ENCODE assay signal across 25 mouse cellular contexts in the genomic region with DNA sequence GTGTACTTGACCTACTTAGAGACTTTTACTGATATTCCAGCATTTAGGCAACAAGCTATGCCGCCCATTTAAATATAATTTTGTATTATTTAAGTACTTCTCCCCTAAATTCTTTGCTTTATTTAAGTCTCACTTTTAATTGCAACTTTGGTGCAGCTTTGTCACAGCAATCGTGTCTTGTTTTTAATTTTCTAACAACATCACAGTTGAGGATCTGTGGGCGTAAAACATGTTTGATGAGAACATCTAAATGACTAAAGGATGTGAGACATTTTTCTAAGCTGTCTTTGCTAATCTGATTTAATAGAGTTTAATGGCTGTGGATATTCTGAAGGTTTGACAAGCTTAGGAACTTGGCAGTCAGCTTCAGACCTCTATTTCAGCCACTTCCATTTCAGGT.
DNase-seq lines count a peak whose midpoint lies in the region; ATAC-seq and TF ChIP-seq lines count a peak whose summit lies in the region.
"Had no signal": no experiment of that assay in that cellular context is flagged by ENCODE, and none has a peak within 500 bp of the region (broad histone marks: within the 10 kb centered on the region; RNA-seq: fewer than 3 reads in every experiment).

No protein-coding gene starts in this region.

- H3K9ac ChIP-seq in kidney, postnatal 0 days (ENCODE audit: low read depth, low read length) = no peak overlapping the region
- H3K9ac ChIP-seq in hindbrain, postnatal 0 days (replicated peaks; ENCODE audit: low read length) = no peak overlapping the region
- H3K9ac ChIP-seq: embryonic facial prominence, embryonic 15.5 days; heart, embryonic 12.5 days; hindbrain, embryonic 14.5 days had no signal

- TF ChIP-seq CTCF in kidney, postnatal 0 days (IDR thresholded peaks at IDR 0.05; ENCODE audit: low read depth) = no peak
- TF ChIP-seq CTCF in left cerebral cortex, adult 2 months (IDR thresholded peaks at IDR 0.05) = no peak
- no peak for TF ChIP-seq CTCF in hindbrain, postnatal 0 days (IDR thresholded peaks at IDR 0.05; ENCODE audit: low read depth)

- 52% methylated on average over 3 of the region's 3 CpGs for WGBS in kidney, postnatal 0 days
- WGBS in hindbrain, postnatal 0 days = 85% methylated on average over 3 of the region's 3 CpGs

- H3K4me3 ChIP-seq in kidney, postnatal 0 days (replicated peaks; ENCODE audit: low read depth, low read length) = no peak overlapping the region
- no peak overlapping the region for H3K4me3 ChIP-seq in left cerebral cortex, adult 2 months
- no peak overlapping the region for H3K4me3 ChIP-seq in hindbrain, postnatal 0 days (ENCODE audit: low read length)
- H3K4me3 ChIP-seq: embryonic facial prominence, embryonic 15.5 days; erythroblast, embryonic 14.5 days; forebrain, embryonic 10.5 days; gastrocnemius, adult 2 months; heart, embryonic 12.5 days; hindbrain, embryonic 10.5 days had no signal

- H3K4me1 ChIP-seq in kidney, postnatal 0 days (replicated peaks; ENCODE audit: insufficient read depth, low read length) = no peaks in the 10 kb centered on the region
- H3K4me1 ChIP-seq in hindbrain, postnatal 0 days (ENCODE audit: insufficient read depth, low read length) = no peaks in the 10 kb centered on the region
- H3K4me1 ChIP-seq: embryonic facial prominence, embryonic 15.5 days; forebrain, embryonic 10.5 days; heart, embryonic 12.5 days; hindbrain, embryonic 10.5 days had no signal

- H3K4me2 ChIP-seq in kidney, postnatal 0 days (ENCODE audit: low read length) = no peak overlapping the region
- no peak overlapping the region for H3K4me2 ChIP-seq in hindbrain, postnatal 0 days (ENCODE audit: low read depth, low read length)
- H3K4me2 ChIP-seq: embryonic facial prominence, embryonic 15.5 days; heart, embryonic 12.5 days; hindbrain, embryonic 14.5 days had no signal

- no peaks in the 10 kb centered on the region for H3K27me3 ChIP-seq in kidney, postnatal 0 days (ENCODE audit: insufficient read depth, low read length)
- no peaks in the 10 kb centered on the region for H3K27me3 ChIP-seq in hindbrain, postnatal 0 days (ENCODE audit: insufficient read depth, low read length)
- H3K27me3 ChIP-seq: embryonic facial prominence, embryonic 15.5 days; heart, embryonic 12.5 days had no signal

- no peaks in the 10 kb centered on the region for H3K36me3 ChIP-seq in kidney, postnatal 0 days (ENCODE audit: insufficient read depth, low read length)
- H3K36me3 ChIP-seq in hindbrain, postnatal 0 days (ENCODE audit: insufficient read depth, low read length) = no peaks in the 10 kb centered on the region
- H3K36me3 ChIP-seq: embryonic facial prominence, embryonic 15.5 days; forebrain, embryonic 10.5 days; G1E; heart, embryonic 12.5 days; hindbrain, embryonic 10.5 days had no signal

- DNase-seq in frontal cortex, postnatal 25 days (ENCODE audit: low spot score in 2 of 2) = no peak
- peak; percentile 66 for DNase-seq in kidney, postnatal 0 days (ENCODE audit: low spot score)
- DNase-seq in kidney, postnatal 25 days = no peak
- DNase-seq in left cerebral cortex, adult 2 months (ENCODE audit: extremely low spot score in 1 of 2, low spot score in 2 of 2) = no peak
- no peak for DNase-seq in left cerebral cortex, postnatal 36 days (ENCODE audit: low spot score in 2 of 2)
- no peak for DNase-seq in hindbrain, postnatal 0 days (ENCODE audit: low spot score)
- DNase-seq: adrenal gland, adult 8-10 months; adrenal gland, postnatal 36 days; B cell, adult 2 months; cerebellum, adult 11 months; cerebellum, adult 8-10 months; cerebellum, postnatal 14 days; embryo, embryonic 11 days; gastrocnemius, adult 2 months; gastrocnemius, postnatal 25 days had no signal

- no peak overlapping the region for H3K27ac ChIP-seq in kidney, postnatal 0 days
- peak overlapping the region; percentile 37; the same call in 1 of the 2 replicates for H3K27ac ChIP-seq in left cerebral cortex, adult 2 months
- no peak overlapping the region for H3K27ac ChIP-seq in hindbrain, postnatal 0 days
- H3K27ac ChIP-seq: embryonic facial prominence, embryonic 15.5 days; forebrain, embryonic 10.5 days; gastrocnemius, adult 2 months; hindbrain, embryonic 10.5 days; hindbrain, embryonic 14.5 days had no signal

- H3K9me3 ChIP-seq in kidney, postnatal 0 days (replicated peaks; ENCODE audit: low read length) = no peaks in the 10 kb centered on the region
- no peaks in the 10 kb centered on the region for H3K9me3 ChIP-seq in hindbrain, postnatal 0 days (ENCODE audit: low read length)
- H3K9me3 ChIP-seq: embryonic facial prominence, embryonic 15.5 days; forebrain, embryonic 10.5 days; G1E; heart, embryonic 12.5 days; hindbrain, embryonic 10.5 days had no signal

- peak; percentile 21; the same call in 1 of the 2 replicates for ATAC-seq in frontal cortex, adult (ENCODE audit: low TSS enrichment)
- ATAC-seq in kidney, postnatal 0 days (replicated peaks; ENCODE audit: low FRiP score, low read depth) = no peak
- ATAC-seq in hindbrain, postnatal 0 days = no peak
- ATAC-seq: CD4-positive, CD25-positive, alpha-beta regulatory T cell, adult 4 months; forebrain, embryonic 14.5 days had no signal

- intact Hi-C loops in left cerebral cortex, adult 2 months (cut with DNase I) = loop anchor here (5.0 kb wide), 1 partner anchor 69 kb away; no protein-coding TSS in a partner anchor
- intact Hi-C loops in left cerebral cortex, postnatal 36 days (cut with DNase I) = no loop called here
